Mouse (Mus musculus): ENCODE data around the gene Ceacam3. TPM values are rescaled to one million over a fixed set of nuclear protein-coding genes. Genes with fewer than 3 reads are reported as not detected.
"Not testable (repeated sequence)": the region's sequence is repeated elsewhere in the genome, so short reads cannot be mapped to it uniquely, and the experiment has no call there.

The Ceacam3 gene
- 0.24 TPM in 1 of 2 replicates, not detected in the other for polyA plus RNA-seq (2012; ENCODE audit: insufficient read depth, insufficient read length, missing spikeins)

- no peak within 1 kb of the TSS for H3K27ac ChIP-seq (ENCODE audit: insufficient read depth, low read depth, low read length)
- TF ChIP-seq POLR2A (IDR thresholded peaks at IDR 0.05; ENCODE audit: borderline replicate concordance, low read depth, low read length) (no peak), CTCF (IDR thresholded peaks at IDR 0.05; ENCODE audit: low read depth, low read length) (no peak)
- H3K4me1 ChIP-seq (ENCODE audit: control insufficient read depth, insufficient read depth, low read length) = no peaks in the 10 kb centered on the region
- H3K4me3 ChIP-seq (ENCODE audit: insufficient read depth, low read length) = no peak within 1 kb of the TSS
Observed at GRCm38 (mm10) chr7:17149931-17150330, at the start of gene Ceacam3. TSS of gene Ceacam3 (plus strand) at chr7:17150282.

- not testable (repeated sequence) for H3K27ac ChIP-seq (ENCODE audit: insufficient read depth, low read depth, low read length); H3K4me1 ChIP-seq (ENCODE audit: control insufficient read depth, insufficient read depth, low read length); H3K4me3 ChIP-seq (ENCODE audit: insufficient read depth, low read length)
Observed at GRCm38 (mm10) chr7:17101631-17102030, 48.5 kb upstream of the Ceacam3 start.

GRCm38 (mm10) chr7:17135307-17135706 is 14.8 kb upstream of the Ceacam3 start:
- Histone ChIP-seq H3K4me1 (ENCODE audit: control insufficient read depth, insufficient read depth, low read length) (no peaks in the 10 kb centered on the region), H3K27ac (ENCODE audit: insufficient read depth, low read depth, low read length) (no peak overlapping the region), H3K4me3 (ENCODE audit: insufficient read depth, low read length) (no peak overlapping the region)
- no peak for TF ChIP-seq CTCF (IDR thresholded peaks at IDR 0.05; ENCODE audit: low read depth, low read length)
- TF ChIP-seq POLR2A (IDR thresholded peaks at IDR 0.05; ENCODE audit: borderline replicate concordance, low read depth, low read length) = no peak

- H3K4me1 ChIP-seq (ENCODE audit: control insufficient read depth, insufficient read depth, low read length) = no peaks in the 10 kb centered on the region
- H3K27ac ChIP-seq (ENCODE audit: insufficient read depth, low read depth, low read length) = no peak overlapping the region
- TF ChIP-seq CTCF (IDR thresholded peaks at IDR 0.05; ENCODE audit: low read depth, low read length) (no peak), POLR2A (IDR thresholded peaks at IDR 0.05; ENCODE audit: borderline replicate concordance, low read depth, low read length) (no peak)
- no peak overlapping the region for H3K4me3 ChIP-seq (ENCODE audit: insufficient read depth, low read length)
Observed at GRCm38 (mm10) chr7:17155634-17156033, 5.6 kb downstream of the Ceacam3 start.

GRCm38 (mm10) chr7:17156885-17157677 is 7.0 kb downstream of the Ceacam3 start:
- Histone ChIP-seq H3K27ac (ENCODE audit: insufficient read depth, low read depth, low read length) (no peak overlapping the region), H3K4me1 (ENCODE audit: control insufficient read depth, insufficient read depth, low read length) (no peaks in the 10 kb centered on the region), H3K4me3 (ENCODE audit: insufficient read depth, low read length) (no peak overlapping the region)
- TF ChIP-seq POLR2A (IDR thresholded peaks at IDR 0.05; ENCODE audit: borderline replicate concordance, low read depth, low read length) (no peak), CTCF (IDR thresholded peaks at IDR 0.05; ENCODE audit: low read depth, low read length) (no peak)

GRCm38 (mm10) chr7:17159011-17159410 is 8.9 kb downstream of the Ceacam3 start:
- H3K27ac ChIP-seq (ENCODE audit: insufficient read depth, low read depth, low read length) = no peak overlapping the region
- TF ChIP-seq CTCF (IDR thresholded peaks at IDR 0.05; ENCODE audit: low read depth, low read length) (no peak), POLR2A (IDR thresholded peaks at IDR 0.05; ENCODE audit: borderline replicate concordance, low read depth, low read length) (no peak)
- no peaks in the 10 kb centered on the region for H3K4me1 ChIP-seq (ENCODE audit: control insufficient read depth, insufficient read depth, low read length)
- H3K4me3 ChIP-seq (ENCODE audit: insufficient read depth, low read length) = no peak overlapping the region

- H3K4me3 ChIP-seq (ENCODE audit: insufficient read depth, low read length) = no peak overlapping the region
- TF ChIP-seq CTCF (IDR thresholded peaks at IDR 0.05; ENCODE audit: low read depth, low read length) (no peak), POLR2A (IDR thresholded peaks at IDR 0.05; ENCODE audit: borderline replicate concordance, low read depth, low read length) (no peak)
- no peaks in the 10 kb centered on the region for H3K4me1 ChIP-seq (ENCODE audit: control insufficient read depth, insufficient read depth, low read length)
- no peak overlapping the region for H3K27ac ChIP-seq (ENCODE audit: insufficient read depth, low read depth, low read length)
Observed at GRCm38 (mm10) chr7:17171827-17172226, 21.7 kb downstream of the Ceacam3 start.

GRCm38 (mm10) chr7:17203177-17203576 is 53.1 kb downstream of the Ceacam3 start, which contains the start of gene Psg29:
TSS of gene Psg29 (plus strand) at chr7:17203477.
- Histone ChIP-seq H3K4me1 (ENCODE audit: control insufficient read depth, insufficient read depth, low read length) (no peaks in the 10 kb centered on the region), H3K27ac (ENCODE audit: insufficient read depth, low read depth, low read length) (no peak within 1 kb of the TSS), H3K4me3 (ENCODE audit: insufficient read depth, low read length) (no peak within 1 kb of the TSS)
- TF ChIP-seq CTCF (IDR thresholded peaks at IDR 0.05; ENCODE audit: low read depth, low read length) (no peak), POLR2A (IDR thresholded peaks at IDR 0.05; ENCODE audit: borderline replicate concordance, low read depth, low read length) (no peak)

GRCm38 (mm10) chr7:17205530-17206184 is 55.6 kb downstream of the Ceacam3 start:
- Histone ChIP-seq H3K27ac (ENCODE audit: insufficient read depth, low read depth, low read length) (no peak overlapping the region), H3K4me1 (ENCODE audit: control insufficient read depth, insufficient read depth, low read length) (no peaks in the 10 kb centered on the region), H3K4me3 (ENCODE audit: insufficient read depth, low read length) (no peak overlapping the region)
- TF ChIP-seq CTCF (IDR thresholded peaks at IDR 0.05; ENCODE audit: low read depth, low read length) = no peak
- no peak for TF ChIP-seq POLR2A (IDR thresholded peaks at IDR 0.05; ENCODE audit: borderline replicate concordance, low read depth, low read length)

Other genes starting within 250 kb of the Ceacam3 start
- 5.5 and 5.6 TPM in 2 replicates for gene Ptgir, start 243.8 kb upstream of the Ceacam3 start, polyA plus RNA-seq (2012; ENCODE audit: insufficient read depth, insufficient read length, missing spikeins)
- gene Calm3, start 226.2 kb upstream of the Ceacam3 start, polyA plus RNA-seq (2012; ENCODE audit: insufficient read depth, insufficient read length, missing spikeins) = 373 and 387 TPM in 2 replicates
- not detected in 2 replicates for gene Pnmal2, start 205.6 kb upstream of the Ceacam3 start, polyA plus RNA-seq (2012; ENCODE audit: insufficient read depth, insufficient read length, missing spikeins)
- gene Pnmal1, start 190.6 kb upstream of the Ceacam3 start, polyA plus RNA-seq (2012; ENCODE audit: insufficient read depth, insufficient read length, missing spikeins) = not detected in 2 replicates
- 0.16 TPM in 1 of 2 replicates, not detected in the other for gene Gm42372, start 167.2 kb upstream of the Ceacam3 start, polyA plus RNA-seq (2012; ENCODE audit: insufficient read depth, insufficient read length, missing spikeins)
- not detected in 2 replicates for gene Ccdc8, start 157.6 kb upstream of the Ceacam3 start, polyA plus RNA-seq (2012; ENCODE audit: insufficient read depth, insufficient read length, missing spikeins)
- 70.7 and 83.1 TPM in 2 replicates for gene Ppp5c, start 122.4 kb upstream of the Ceacam3 start, polyA plus RNA-seq (2012; ENCODE audit: insufficient read depth, insufficient read length, missing spikeins)
- gene Hif3a, start 87.9 kb upstream of the Ceacam3 start, polyA plus RNA-seq (2012; ENCODE audit: insufficient read depth, insufficient read length, missing spikeins) = 0.27 TPM in 1 of 2 replicates, not detected in the other
- gene Psg16, start 76.2 kb upstream of the Ceacam3 start, polyA plus RNA-seq (2012; ENCODE audit: insufficient read depth, insufficient read length, missing spikeins) = 0.12 TPM in 1 of 2 replicates, not detected in the other
- gene Psg29, start 53.2 kb downstream of the Ceacam3 start, polyA plus RNA-seq (2012; ENCODE audit: insufficient read depth, insufficient read length, missing spikeins) = not detected in 2 replicates